Mouse (Mus musculus): ENCODE results near the gene Pofut1.

Pofut1 gene

GRCm38 (mm10) chr2:153241250-153242014, at the start of gene Pofut1, which contains the start of gene Plagl2:
TSS of gene Pofut1 (plus strand) at chr2:153241533.
TSS of gene Plagl2 (minus strand) at chr2:153241426.
- DNase-seq, result peak; percentile 90

DNA sequence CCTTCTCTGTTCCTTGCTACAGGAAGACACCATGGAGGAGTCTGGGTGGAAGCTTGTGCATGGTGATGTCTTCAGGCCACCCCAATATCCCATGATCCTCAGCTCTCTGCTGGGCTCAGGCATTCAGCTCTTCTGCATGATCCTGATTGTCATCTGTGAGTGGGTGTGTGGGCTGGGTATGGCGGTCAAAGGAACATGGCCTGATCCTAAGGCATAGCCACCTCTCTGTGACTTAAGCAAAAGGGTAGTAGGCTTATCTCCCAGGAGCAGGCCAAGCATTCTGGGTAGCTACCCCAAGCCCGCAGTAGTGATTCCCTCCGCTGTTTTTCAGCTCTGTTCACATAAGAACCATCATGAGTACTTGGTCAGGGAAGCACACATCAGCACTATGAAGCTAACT, 47.1 kb upstream of the Pofut1 start:
- DNase-seq, result no peak

DNA sequence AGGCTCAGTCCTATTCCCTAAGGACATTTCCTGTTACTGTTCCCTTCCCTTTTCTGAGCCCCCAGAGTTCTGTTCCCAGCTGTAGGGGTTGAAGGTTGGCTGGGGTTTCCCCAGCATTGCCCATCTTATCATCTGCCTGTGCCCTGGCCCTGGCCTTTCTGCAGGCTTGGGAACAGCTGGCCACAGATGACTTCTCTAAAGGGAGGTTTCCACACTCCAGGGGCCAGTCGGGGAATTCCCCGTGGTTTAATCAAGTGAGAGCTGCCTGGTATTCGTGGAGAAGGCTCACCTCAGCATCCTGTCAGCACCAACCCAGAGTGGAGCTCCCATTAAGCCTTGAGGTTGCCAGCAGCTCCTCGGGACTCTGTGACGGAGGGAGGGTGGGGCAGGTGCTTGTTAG, 42.8 kb upstream of the Pofut1 start:
- DNase-seq, result peak; percentile 9

DNA sequence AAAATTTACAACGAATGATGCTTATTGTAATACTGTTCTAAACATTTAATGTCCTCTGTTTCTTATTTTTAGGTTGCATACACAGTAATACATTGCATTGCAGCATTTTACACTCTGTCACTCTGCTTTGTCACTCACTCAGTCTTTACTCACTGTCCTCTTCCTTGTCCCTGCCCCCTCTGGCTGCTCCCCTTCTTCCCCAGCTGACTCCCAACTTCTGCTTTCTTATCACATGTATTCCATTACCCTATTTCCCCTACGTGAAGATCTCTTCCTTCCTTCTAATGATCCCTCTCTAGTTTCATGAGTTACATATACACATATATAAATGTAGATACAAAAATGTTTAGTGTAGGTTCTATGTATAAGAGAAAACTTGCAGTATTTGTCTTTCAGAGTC, 42.2 kb upstream of the Pofut1 start:
- DNase-seq, result no peak

- DNase-seq, result no peak
These were observed 38.6 kb upstream of the Pofut1 start for GRCm38 (mm10) chr2:153202766-153203165.

GRCm38 (mm10) chr2:153208149-153208548, 33.2 kb upstream of the Pofut1 start:
- no peak for DNase-seq

DNA sequence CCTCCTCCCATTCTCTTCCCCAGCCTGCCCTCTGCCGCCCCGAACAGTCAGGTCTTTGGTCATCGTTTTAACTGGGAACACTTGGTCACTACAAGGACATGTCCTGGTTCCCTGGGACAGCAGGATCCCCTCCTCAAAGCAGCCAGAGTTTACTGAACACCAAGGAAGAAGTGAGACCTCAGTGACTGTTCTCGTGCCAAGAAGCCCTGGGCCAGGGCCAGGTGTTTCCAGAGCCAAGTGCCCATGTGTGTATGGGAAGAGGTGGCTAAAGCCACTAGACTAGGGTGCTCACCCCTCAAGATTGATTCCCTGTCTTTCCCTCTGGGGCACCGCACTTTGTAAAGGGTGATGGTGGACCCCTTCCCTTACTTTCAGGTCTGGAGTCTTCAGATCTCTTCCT, 32.0 kb upstream of the Pofut1 start:
- DNase-seq, result no peak

GRCm38 (mm10) chr2:153211451-153211850, 29.9 kb upstream of the Pofut1 start:
- no peak for DNase-seq

GRCm38 (mm10) chr2:153213351-153213750, 28.0 kb upstream of the Pofut1 start:
- DNase-seq, result no peak

GRCm38 (mm10) chr2:153214771-153215259, 26.5 kb upstream of the Pofut1 start:
- DNase-seq, result no peak

GRCm38 (mm10) chr2:153215421-153215820, 25.9 kb upstream of the Pofut1 start:
- DNase-seq, result no peak

DNA sequence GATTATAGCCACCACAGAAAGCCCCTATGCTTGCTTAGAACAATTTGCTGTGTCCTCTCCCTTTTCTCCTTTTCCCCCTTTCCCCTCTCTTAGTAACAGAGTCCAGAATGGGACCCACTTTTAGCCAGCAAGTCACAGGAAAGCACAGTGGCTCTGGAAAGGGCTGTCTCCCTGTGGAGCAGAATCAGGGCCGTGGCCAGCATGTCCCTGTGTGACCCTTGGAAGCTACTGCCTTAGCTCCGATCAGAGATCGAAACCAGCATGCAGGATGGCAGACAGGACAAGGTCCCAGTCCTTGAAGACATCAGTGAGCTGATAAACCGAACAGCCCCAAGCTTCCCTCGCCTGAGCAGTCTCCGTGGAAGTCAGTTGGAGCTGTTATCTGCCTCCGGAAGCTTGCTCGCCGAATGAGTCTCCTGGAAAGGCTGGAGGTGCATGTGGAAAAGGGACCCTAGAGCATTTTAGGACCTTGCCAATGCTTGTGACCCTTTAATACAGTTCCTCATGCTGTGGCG, 23.4 kb upstream of the Pofut1 start:
- no peak for DNase-seq

DNA sequence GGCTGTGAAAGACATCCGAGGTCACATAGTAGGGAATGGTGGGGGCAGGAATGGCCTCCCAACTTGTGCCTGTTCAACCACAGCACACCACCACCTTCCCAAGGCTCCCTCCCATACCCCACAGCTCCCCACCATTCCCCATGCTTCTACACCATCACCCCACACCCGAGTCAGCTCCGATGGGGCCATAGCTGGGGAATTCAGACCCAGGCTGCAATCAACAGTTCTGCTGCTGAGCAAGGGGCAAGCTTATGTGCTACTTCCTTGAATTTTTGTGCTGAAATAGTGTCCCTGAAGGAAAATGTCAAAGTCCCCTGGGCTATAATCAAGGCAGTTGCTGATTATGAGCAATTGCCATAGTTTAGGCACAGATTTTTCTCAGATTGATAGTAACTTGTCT, 22.8 kb upstream of the Pofut1 start:
- DNase-seq, result no peak

GRCm38 (mm10) chr2:153221620-153222019, 19.7 kb upstream of the Pofut1 start:
- no peak for DNase-seq

- DNase-seq, result no peak
These were observed 19.2 kb upstream of the Pofut1 start for GRCm38 (mm10) chr2:153222130-153222529.

GRCm38 (mm10) chr2:153222566-153222965, 18.8 kb upstream of the Pofut1 start:
- no peak for DNase-seq

GRCm38 (mm10) chr2:153224946-153225594, 16.3 kb upstream of the Pofut1 start, which contains the start of gene Tspyl3:
TSS of gene Tspyl3 (minus strand) at chr2:153225441.
- DNase-seq, result peak; percentile 45

DNA sequence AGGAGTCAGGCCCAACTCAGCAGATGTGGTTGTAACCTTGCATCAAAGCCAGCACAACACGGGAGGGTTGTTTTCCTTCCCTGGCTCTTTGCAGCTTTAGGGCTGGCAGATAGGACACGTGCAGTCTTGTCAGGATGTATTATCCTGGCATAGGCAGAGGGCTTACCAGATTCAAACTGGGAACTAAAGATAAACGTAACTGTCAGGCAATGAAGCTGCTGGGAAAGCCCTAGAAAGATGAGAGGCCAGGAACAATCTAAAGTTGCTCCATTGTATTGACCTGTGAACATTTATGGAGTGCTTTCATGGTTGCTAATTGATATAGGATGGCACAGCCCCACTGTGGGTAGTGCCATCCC, 15.8 kb upstream of the Pofut1 start:
- DNase-seq, result no peak

DNA sequence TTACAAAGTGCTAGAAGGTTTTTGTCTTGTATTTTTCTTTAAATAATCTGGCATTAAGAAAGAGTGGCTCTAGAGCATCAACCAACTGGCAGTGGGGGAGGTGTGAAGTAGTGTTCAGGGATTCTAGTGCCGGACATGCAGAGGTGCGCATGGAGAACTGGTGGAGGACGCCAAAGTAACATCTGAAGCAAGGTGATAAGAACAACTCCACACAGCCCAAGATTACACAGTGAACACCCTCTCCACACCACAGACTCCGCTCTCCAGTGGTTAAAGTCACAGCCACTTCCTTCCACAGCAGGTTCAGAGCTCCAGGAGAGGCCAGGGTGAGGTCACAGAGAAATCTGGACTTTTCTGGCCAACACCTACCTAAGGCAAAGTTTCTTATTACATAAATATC, 13.4 kb upstream of the Pofut1 start:
- DNase-seq, result no peak

DNA sequence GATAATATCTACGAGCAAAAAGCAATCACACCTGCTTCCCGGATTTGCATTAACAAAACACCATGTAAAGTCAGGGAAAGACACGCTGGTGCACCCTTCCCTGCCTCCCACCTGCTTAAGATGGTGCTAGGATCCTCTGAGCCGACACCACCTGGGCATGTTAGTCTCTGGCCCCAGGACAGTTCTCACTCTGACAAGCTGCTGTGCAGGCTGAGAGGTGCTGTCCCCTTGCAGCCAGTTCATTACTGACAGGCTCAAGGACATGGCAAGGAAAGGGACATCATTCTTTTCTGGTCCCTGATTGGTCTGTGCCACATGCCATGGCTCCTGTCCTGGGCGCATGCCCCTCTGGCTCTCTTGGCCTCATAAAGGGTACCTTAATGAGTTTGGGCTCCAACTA, 12.8 kb upstream of the Pofut1 start:
- no peak for DNase-seq

GRCm38 (mm10) chr2:153237193-153237592, 4.1 kb upstream of the Pofut1 start:
- no peak for DNase-seq

DNA sequence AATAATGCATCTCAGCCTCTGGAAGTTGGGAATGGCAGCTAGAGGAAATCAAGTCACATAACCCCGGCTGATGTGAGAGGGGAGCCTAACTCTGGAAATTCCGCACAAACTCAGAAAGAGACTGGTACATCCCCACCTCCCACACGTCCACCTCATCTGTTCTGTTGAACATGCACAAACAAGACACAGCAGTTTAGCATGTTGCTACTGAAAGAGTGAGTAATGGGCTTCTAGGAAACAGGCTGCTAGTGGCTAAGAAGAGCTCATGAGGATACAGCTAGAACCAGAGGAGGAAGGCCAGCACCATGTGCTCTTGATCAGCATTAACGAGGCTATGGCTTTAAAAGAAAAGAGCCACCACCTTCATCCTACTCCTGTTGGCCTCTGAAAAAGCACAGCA, 3.4 kb upstream of the Pofut1 start:
- DNase-seq, result no peak

DNA sequence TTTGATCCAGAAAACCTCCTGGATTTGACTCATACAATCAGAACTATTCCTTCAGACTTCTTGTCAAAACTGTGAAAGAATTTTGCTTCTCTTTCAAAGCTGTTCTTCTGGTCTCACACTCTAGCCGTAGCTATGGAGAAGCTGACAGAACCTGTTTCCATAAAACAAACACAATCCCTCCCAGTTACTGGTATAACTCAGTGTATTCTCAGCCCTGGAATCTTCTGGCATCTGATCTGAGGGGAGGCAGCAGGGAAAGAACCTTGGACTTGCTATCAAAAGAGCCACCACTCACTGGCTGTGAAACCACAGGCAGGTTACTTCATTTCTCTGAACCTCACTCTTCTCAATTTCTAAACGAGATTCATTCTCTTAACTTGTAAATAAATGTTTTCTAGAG, 2.9 kb upstream of the Pofut1 start:
- DNase-seq, result no peak
